Mouse (Mus musculus) heart, embryonic 13.5 days (tissue): ENCODE data around the gene Glod4. TPM values are rescaled to one million over a fixed set of nuclear protein-coding genes. Genes with fewer than 3 reads are reported as not detected.
"Not testable (repeated sequence)": the region's sequence is repeated elsewhere in the genome, so short reads cannot be mapped to it uniquely, and the experiment has no call there.

Source experiments
- ATAC-seq: fragments of 200-750 bp; cut with Nextera tagmentation; 2 replicates; pipeline ENCODE4 v1.8.0; 2017; ENCODE audit warnings: moderate TSS enrichment; ENCODE audit not compliant: insufficient number of reproducible peaks, low FRiP score, low TSS enrichment; ENCODE audit errors: extremely low read depth
- H3K27ac ChIP-seq: fragments of 300-500 bp; sonication (generic); replicated peaks from 2 replicates; pipeline ENCODE4 v1.5.1; 2015; ENCODE audit warnings: moderate library complexity, mild to moderate bottlenecking, inconsistent platforms
- H3K27me3 ChIP-seq: fragments of 300-500 bp; sonication (generic); replicated peaks from 2 replicates; pipeline ENCODE4 v1.6.1; 2015; ENCODE audit warnings: mild to moderate bottlenecking, inconsistent platforms
- H3K36me3 ChIP-seq: fragments of 300-500 bp; sonication (generic); 2 replicates; pipeline ENCODE4 v1.6.1; 2015; ENCODE audit warnings: mild to moderate bottlenecking, inconsistent platforms
- H3K4me1 ChIP-seq: fragments of 300-500 bp; sonication (generic); 2 replicates; pipeline ENCODE4 v1.6.1; 2015; ENCODE audit warnings: inconsistent platforms
- H3K4me2 ChIP-seq: fragments of 300-500 bp; sonication (generic); 2 replicates; pipeline ENCODE4 v1.6.1; 2015; ENCODE audit warnings: inconsistent platforms, mild to moderate bottlenecking, moderate library complexity
- H3K4me3 ChIP-seq: fragments of 300-500 bp; sonication (generic); 2 replicates; pipeline ENCODE4 v1.5.1; 2015; ENCODE audit warnings: moderate library complexity, mild to moderate bottlenecking, inconsistent platforms
- H3K9ac ChIP-seq: fragments of 300-500 bp; sonication (generic); 2 replicates; pipeline ENCODE4 v1.6.1; 2015; ENCODE audit warnings: inconsistent platforms, mild to moderate bottlenecking, moderate library complexity
- H3K9me3 ChIP-seq: fragments of 300-500 bp; sonication (generic); 2 replicates; pipeline ENCODE4 v1.6.1; 2016; ENCODE audit warnings: inconsistent platforms
- WGBS: fragments of 180-500 bp; shearing (Covaris S2); methylation state at CpG from one replicate; pipeline ENCODE4 v1.1.7; 2015; ENCODE audit warnings: mixed read lengths; 5-methylcytosine and 5-hydroxymethylcytosine counted together
- polyA plus RNA-seq: library from polyadenylated mRNA; unstranded; fragments of >200 nt; fragmentation: Nextera tagmentation; extraction: Ambion mirVana; gene quantifications from 2 replicates; pipeline ENCODE4 v1.2.1, GENCODE M21; 2015

Gene Glod4
- polyA plus RNA-seq, 1 experiment from 2014 or later: 114 TPM

GRCm38 (mm10) chr11:76217390-76217800 is 26.1 kb downstream of the Glod4 start, which contains the start of the genes Dbil5 and Gemin4:
TSS of gene Dbil5 (plus strand) at chr11:76217608.
TSS of gene Gemin4 (minus strand) at chr11:76217664.
- Histone ChIP-seq H3K4me3 (peak within 1 kb of the TSS; percentile 77), H3K4me2 (peak within 1 kb of the TSS; percentile 78), H3K27ac (peak within 1 kb of the TSS; percentile 88), H3K9ac (peak within 1 kb of the TSS; percentile 93), H3K36me3 (peaks cover 52% of the 10 kb centered on the region), H3K9me3 (no peaks in the 10 kb centered on the region), H3K27me3 (no peaks in the 10 kb centered on the region), H3K4me1 (peaks cover 23% of the 10 kb centered on the region)
- under 1% methylated on average over 35 of the region's 35 CpGs for WGBS
- peak; percentile 95 for ATAC-seq

- no peak for ATAC-seq
- H3K4me1 ChIP-seq: peaks cover 21% of the 10 kb centered on the region
Measured at GRCm38 (mm10) chr11:76216681-76217389, 26.7 kb downstream of the Glod4 start.

GRCm38 (mm10) chr11:76216049-76216540 is 27.4 kb downstream of the Glod4 start:
- no peak for ATAC-seq
- Histone ChIP-seq H3K4me2 (peak overlapping the region; percentile 78), H3K9ac (peak overlapping the region; percentile 93), H3K4me3 (peak overlapping the region; percentile 77), H3K36me3 (peaks cover 51% of the 10 kb centered on the region), H3K9me3 (no peaks in the 10 kb centered on the region), H3K4me1 (peaks cover 20% of the 10 kb centered on the region), H3K27me3 (no peaks in the 10 kb centered on the region), H3K27ac (peak overlapping the region; percentile 88; the same call in 1 of the 2 replicates)
- WGBS: 88% methylated on average over 5 of the region's 5 CpGs

More at GRCm38 (mm10) chr11:76216681-76217389, 26.7 kb downstream of the Glod4 start:
- Histone ChIP-seq H3K9ac (peak overlapping the region; percentile 93), H3K4me3 (peak overlapping the region; percentile 77), H3K36me3 (peaks cover 52% of the 10 kb centered on the region), H3K9me3 (no peaks in the 10 kb centered on the region), H3K27me3 (no peaks in the 10 kb centered on the region), H3K27ac (peak overlapping the region; percentile 88), H3K4me2 (peak overlapping the region; percentile 78)
- WGBS: 3% methylated on average over 33 of the region's 33 CpGs

- no peaks in the 10 kb centered on the region for H3K9me3 ChIP-seq
- no peak overlapping the region for H3K4me2 ChIP-seq
- peaks cover 22% of the 10 kb centered on the region for H3K4me1 ChIP-seq
- H3K27me3 ChIP-seq: no peaks in the 10 kb centered on the region
- 93% methylated on average over 2 of the region's 2 CpGs for WGBS
- H3K36me3 ChIP-seq: peaks cover 51% of the 10 kb centered on the region
- ATAC-seq: no peak
- no peak overlapping the region for H3K9ac ChIP-seq
- no peak overlapping the region for H3K4me3 ChIP-seq
- H3K27ac ChIP-seq: no peak overlapping the region
Measured at GRCm38 (mm10) chr11:76215011-76215410, 28.5 kb downstream of the Glod4 start.

- Histone ChIP-seq H3K27me3 (no peaks in the 10 kb centered on the region), H3K36me3 (peaks cover 53% of the 10 kb centered on the region)
- 86% methylated on average over 5 of the region's 5 CpGs for WGBS
Measured at GRCm38 (mm10) chr11:76213841-76214240, 29.7 kb downstream of the Glod4 start.

GRCm38 (mm10) chr11:76211595-76211994 is 31.9 kb downstream of the Glod4 start:
- H3K9me3 ChIP-seq, H3K4me3 ChIP-seq, H3K4me2 ChIP-seq, H3K9ac ChIP-seq, ATAC-seq, H3K27ac ChIP-seq, H3K27me3 ChIP-seq: not testable (repeated sequence)
- H3K36me3 ChIP-seq: peaks cover 72% of the 10 kb centered on the region
- H3K4me1 ChIP-seq: peaks cover 14% of the 10 kb centered on the region
- WGBS: 87% methylated on average over 5 of the region's 6 CpGs

More at GRCm38 (mm10) chr11:76213841-76214240, 29.7 kb downstream of the Glod4 start:
- no peak overlapping the region for H3K27ac ChIP-seq
- H3K9ac ChIP-seq: no peak overlapping the region
- no peak for ATAC-seq
- H3K4me1 ChIP-seq: peaks cover 22% of the 10 kb centered on the region
- no peaks in the 10 kb centered on the region for H3K9me3 ChIP-seq
- no peak overlapping the region for H3K4me2 ChIP-seq
- H3K4me3 ChIP-seq: no peak overlapping the region

GRCm38 (mm10) chr11:76210228-76210985 is 33.1 kb downstream of the Glod4 start:
- Histone ChIP-seq H3K4me3 (no peak overlapping the region), H3K9me3 (no peaks in the 10 kb centered on the region), H3K27ac (no peak overlapping the region), H3K4me2 (no peak overlapping the region), H3K4me1 (peaks cover 3% of the 10 kb centered on the region; the same call in 1 of the 2 replicates), H3K36me3 (peaks cover 83% of the 10 kb centered on the region), H3K9ac (no peak overlapping the region), H3K27me3 (no peaks in the 10 kb centered on the region)
- 80% methylated on average over 13 of the region's 13 CpGs for WGBS
- ATAC-seq: no peak

- 77% methylated on average over 5 of the region's 5 CpGs for WGBS
- Histone ChIP-seq H3K4me1 (peaks cover 10% of the 10 kb centered on the region), H3K36me3 (peaks cover 69% of the 10 kb centered on the region), H3K27me3 (peaks cover 5% of the 10 kb centered on the region; the same call in 1 of the 2 replicates), H3K4me3 (no peak overlapping the region), H3K4me2 (no peak overlapping the region), H3K27ac (no peak overlapping the region), H3K9ac (no peak overlapping the region), H3K9me3 (no peaks in the 10 kb centered on the region)
- ATAC-seq: no peak
Measured at GRCm38 (mm10) chr11:76206793-76207192, 36.7 kb downstream of the Glod4 start.

- peak overlapping the region; percentile 93 for H3K9ac ChIP-seq
- H3K4me3 ChIP-seq: peak overlapping the region; percentile 80
- H3K4me1 ChIP-seq: peaks cover 13% of the 10 kb centered on the region
- no peaks in the 10 kb centered on the region for H3K9me3 ChIP-seq
- under 1% methylated on average over 86 of the region's 90 CpGs for whole genome bisulfite sequencing
- H3K27me3 ChIP-seq: peaks cover 7% of the 10 kb centered on the region; the same call in 1 of the 2 replicates
- peak; percentile 96 for ATAC-seq
- H3K4me2 ChIP-seq: peak overlapping the region; percentile 96
- peaks cover 24% of the 10 kb centered on the region for H3K36me3 ChIP-seq
- H3K27ac ChIP-seq: peak overlapping the region; percentile 71
Measured at GRCm38 (mm10) chr11:76201761-76202674, 41.5 kb downstream of the Glod4 start.

- H3K9ac ChIP-seq: no peak overlapping the region
- no peaks in the 10 kb centered on the region for H3K9me3 ChIP-seq
- ATAC-seq: no peak
- 42% methylated on average over 8 of the region's 8 CpGs for WGBS
- H3K4me2 ChIP-seq: 0 out of 2 replicates have a peak overlapping the region, but pooled peaks have one; percentile 29
- no peak overlapping the region for H3K4me3 ChIP-seq
- H3K27ac ChIP-seq: no peak overlapping the region
- 0 out of 2 replicates have a peak, but pooled peaks cover 3% of the 10 kb centered on the region for H3K27me3 ChIP-seq
- H3K4me1 ChIP-seq: peaks cover 15% of the 10 kb centered on the region
- no peaks in the 10 kb centered on the region for H3K36me3 ChIP-seq
Measured at GRCm38 (mm10) chr11:76196977-76197469, 46.5 kb downstream of the Glod4 start.
